Mouse (Mus musculus): ENCODE measurements around the gene Gal. TPM values are rescaled to one million over a fixed set of nuclear protein-coding genes. Genes with fewer than 3 reads are reported as not detected.

Gene Gal
- polyA plus RNA-seq, 2 experiments, result 0.88 to 1.1 TPM

GRCm38 (mm10) chr19:3437980-3438379, 23.6 kb upstream of the Gal start:
- no peaks in the 10 kb centered on the region for H3K9me3 ChIP-seq (ENCODE audit: control insufficient read depth, low read length)
- H3K36me3 ChIP-seq (ENCODE audit: control insufficient read depth, insufficient read depth, low read length), result no peaks in the 10 kb centered on the region
- H3K4me1 ChIP-seq (ENCODE audit: control insufficient read depth, insufficient read depth, low read length), result no peaks in the 10 kb centered on the region
- H3K4me2 ChIP-seq (replicated peaks; ENCODE audit: low read depth, low read length, severe bottlenecking), result no peak overlapping the region
- TF ChIP-seq POLR2A (IDR thresholded peaks at IDR 0.05; ENCODE audit: borderline replicate concordance, extremely low read depth, insufficient read depth, insufficient read length), result no peak
- no peak overlapping the region for H3K27ac ChIP-seq (replicated peaks; ENCODE audit: low read depth, low read length)
- H3K27me3 ChIP-seq (ENCODE audit: control insufficient read depth, insufficient read depth, low read length), result no peaks in the 10 kb centered on the region
- H3K9ac ChIP-seq (ENCODE audit: low read depth, low read length, severe bottlenecking), result no peak overlapping the region
- H3K4me3 ChIP-seq (replicated peaks; ENCODE audit: low read length), result no peak overlapping the region
- no peak for ATAC-seq (ENCODE audit: low FRiP score, low read depth)
- 75% methylated on average over 5 of the region's 5 CpGs for WGBS
- no peak for DNase-seq (ENCODE audit: low spot score)

GRCm38 (mm10) chr19:3436840-3437239, 22.5 kb upstream of the Gal start:
- Histone ChIP-seq H3K27ac (replicated peaks; ENCODE audit: low read depth, low read length) (no peak overlapping the region), H3K4me2 (replicated peaks; ENCODE audit: low read depth, low read length, severe bottlenecking) (no peak overlapping the region), H3K4me3 (replicated peaks; ENCODE audit: low read length) (no peak overlapping the region), H3K9me3 (ENCODE audit: control insufficient read depth, low read length) (no peaks in the 10 kb centered on the region), H3K4me1 (ENCODE audit: control insufficient read depth, insufficient read depth, low read length) (no peaks in the 10 kb centered on the region), H3K27me3 (ENCODE audit: control insufficient read depth, insufficient read depth, low read length) (no peaks in the 10 kb centered on the region), H3K9ac (ENCODE audit: low read depth, low read length, severe bottlenecking) (no peak overlapping the region), H3K36me3 (ENCODE audit: control insufficient read depth, insufficient read depth, low read length) (no peaks in the 10 kb centered on the region)
- ATAC-seq (ENCODE audit: low FRiP score, low read depth) (no peak), DNase-seq (ENCODE audit: low spot score) (no peak)
- 54% methylated on average over 9 of the region's 9 CpGs for WGBS
- TF ChIP-seq POLR2A (IDR thresholded peaks at IDR 0.05; ENCODE audit: borderline replicate concordance, extremely low read depth, insufficient read depth, insufficient read length), result no peak

GRCm38 (mm10) chr19:3435824-3436223, 21.5 kb upstream of the Gal start:
- H3K4me1 ChIP-seq (ENCODE audit: control insufficient read depth, insufficient read depth, low read length), result no peaks in the 10 kb centered on the region
- H3K4me2 ChIP-seq (replicated peaks; ENCODE audit: low read depth, low read length, severe bottlenecking), result no peak overlapping the region
- no peak overlapping the region for H3K4me3 ChIP-seq (replicated peaks; ENCODE audit: low read length)
- H3K9ac ChIP-seq (ENCODE audit: low read depth, low read length, severe bottlenecking), result no peak overlapping the region
- no peak for TF ChIP-seq POLR2A (IDR thresholded peaks at IDR 0.05; ENCODE audit: borderline replicate concordance, extremely low read depth, insufficient read depth, insufficient read length)
- 63% methylated on average over 3 of the region's 3 CpGs for WGBS
- ATAC-seq (ENCODE audit: low FRiP score, low read depth) (no peak), DNase-seq (ENCODE audit: low spot score) (no peak)
- no peaks in the 10 kb centered on the region for H3K36me3 ChIP-seq (ENCODE audit: control insufficient read depth, insufficient read depth, low read length)
- no peaks in the 10 kb centered on the region for H3K9me3 ChIP-seq (ENCODE audit: control insufficient read depth, low read length)
- H3K27ac ChIP-seq (replicated peaks; ENCODE audit: low read depth, low read length), result no peak overlapping the region
- H3K27me3 ChIP-seq (ENCODE audit: control insufficient read depth, insufficient read depth, low read length), result no peaks in the 10 kb centered on the region

- Histone ChIP-seq H3K27ac (replicated peaks; ENCODE audit: low read depth, low read length) (no peak overlapping the region), H3K9ac (ENCODE audit: low read depth, low read length, severe bottlenecking) (no peak overlapping the region), H3K4me2 (replicated peaks; ENCODE audit: low read depth, low read length, severe bottlenecking) (no peak overlapping the region), H3K9me3 (ENCODE audit: control insufficient read depth, low read length) (no peaks in the 10 kb centered on the region), H3K36me3 (ENCODE audit: control insufficient read depth, insufficient read depth, low read length) (no peaks in the 10 kb centered on the region), H3K27me3 (ENCODE audit: control insufficient read depth, insufficient read depth, low read length) (no peaks in the 10 kb centered on the region), H3K4me1 (ENCODE audit: control insufficient read depth, insufficient read depth, low read length) (no peaks in the 10 kb centered on the region), H3K4me3 (replicated peaks; ENCODE audit: low read length) (no peak overlapping the region)
- no peak for ATAC-seq (ENCODE audit: low FRiP score, low read depth)
- no peak for DNase-seq (ENCODE audit: low spot score)
- no peak for TF ChIP-seq POLR2A (IDR thresholded peaks at IDR 0.05; ENCODE audit: borderline replicate concordance, extremely low read depth, insufficient read depth, insufficient read length)
- 36% methylated on average over 4 of the region's 4 CpGs for WGBS
Observed at GRCm38 (mm10) chr19:3434641-3435040, 20.3 kb upstream of the Gal start.

GRCm38 (mm10) chr19:3434124-3434523, 19.8 kb upstream of the Gal start:
- Histone ChIP-seq H3K36me3 (ENCODE audit: control insufficient read depth, insufficient read depth, low read length) (no peaks in the 10 kb centered on the region), H3K4me1 (ENCODE audit: control insufficient read depth, insufficient read depth, low read length) (no peaks in the 10 kb centered on the region), H3K9ac (ENCODE audit: low read depth, low read length, severe bottlenecking) (no peak overlapping the region), H3K27ac (replicated peaks; ENCODE audit: low read depth, low read length) (no peak overlapping the region), H3K4me2 (replicated peaks; ENCODE audit: low read depth, low read length, severe bottlenecking) (no peak overlapping the region), H3K27me3 (ENCODE audit: control insufficient read depth, insufficient read depth, low read length) (no peaks in the 10 kb centered on the region), H3K4me3 (replicated peaks; ENCODE audit: low read length) (no peak overlapping the region), H3K9me3 (ENCODE audit: control insufficient read depth, low read length) (no peaks in the 10 kb centered on the region)
- ATAC-seq (ENCODE audit: low FRiP score, low read depth) (no peak), DNase-seq (ENCODE audit: low spot score) (no peak)
- WGBS, result 44% methylated on average over 4 of the region's 4 CpGs
- no peak for TF ChIP-seq POLR2A (IDR thresholded peaks at IDR 0.05; ENCODE audit: borderline replicate concordance, extremely low read depth, insufficient read depth, insufficient read length)

GRCm38 (mm10) chr19:3431969-3432368, 17.6 kb upstream of the Gal start:
- no peak for TF ChIP-seq POLR2A (IDR thresholded peaks at IDR 0.05; ENCODE audit: borderline replicate concordance, extremely low read depth, insufficient read depth, insufficient read length)
- Histone ChIP-seq H3K27ac (replicated peaks; ENCODE audit: low read depth, low read length) (no peak overlapping the region), H3K36me3 (ENCODE audit: control insufficient read depth, insufficient read depth, low read length) (no peaks in the 10 kb centered on the region), H3K9ac (ENCODE audit: low read depth, low read length, severe bottlenecking) (no peak overlapping the region), H3K27me3 (ENCODE audit: control insufficient read depth, insufficient read depth, low read length) (no peaks in the 10 kb centered on the region), H3K4me1 (ENCODE audit: control insufficient read depth, insufficient read depth, low read length) (no peaks in the 10 kb centered on the region), H3K4me2 (replicated peaks; ENCODE audit: low read depth, low read length, severe bottlenecking) (no peak overlapping the region), H3K9me3 (ENCODE audit: control insufficient read depth, low read length) (no peaks in the 10 kb centered on the region), H3K4me3 (replicated peaks; ENCODE audit: low read length) (no peak overlapping the region)
- DNase-seq (ENCODE audit: low spot score) (no peak), ATAC-seq (ENCODE audit: low FRiP score, low read depth) (no peak)
- 67% methylated on average over 1 of the region's 2 CpGs for WGBS
